Mouse (Mus musculus) lung, adult 2 months (tissue): ENCODE measurements around the gene Pias4. TPM values are rescaled to one million over a fixed set of nuclear protein-coding genes. Genes with fewer than 3 reads are reported as not detected.
A peak's percentile ranks its signal among the peaks of the same experiment; 100 is the strongest.

ENCODE experiments used
- DNase-seq: peaks from one replicate; pipeline ENCODE4 v3.0.0; 2022
- H3K4me1 ChIP-seq: fragments of 200-500 bp; 2 replicates; pipeline ENCODE4 v1.6.1; 2011; ENCODE audit warnings: low read length; ENCODE audit not compliant: control insufficient read depth, insufficient read depth
- H3K4me3 ChIP-seq: fragments of 200-500 bp; replicated peaks from 2 replicates; pipeline ENCODE3; 2011; ENCODE audit warnings: low read depth, mild to moderate bottlenecking, control low read depth, low read length; ENCODE audit errors: extremely low read depth
- CTCF ChIP-seq: fragments of 200-500 bp; IDR thresholded peaks from 2 replicates; pipeline ENCODE4 v1.5.1; 2011; ENCODE audit warnings: mild to moderate bottlenecking, low read length, control low read depth; ENCODE audit not compliant: insufficient read depth
- POLR2A ChIP-seq: fragments of 200-500 bp; IDR thresholded peaks from 2 replicates; pipeline ENCODE4 v1.6.1; 2011; ENCODE audit warnings: low read depth, mild to moderate bottlenecking, control low read depth, low read length, borderline replicate concordance; ENCODE audit errors: extremely low read depth
- WGBS: fragments of 180-500 bp; shearing (Covaris S2); methylation state at CpG from one replicate; pipeline ENCODE4 v1.1.7; 2018; 5-methylcytosine and 5-hydroxymethylcytosine counted together
- polyA plus RNA-seq: library from polyadenylated mRNA; depleted of rRNA; stranded (reverse); fragments of >200 nt; gene quantifications from 2 replicates; pipeline ENCODE4 v1.2.3, GENCODE M21; 2012

Pias4 gene
- polyA plus RNA-seq, 1 experiment = 40.0 TPM

GRCm38 (mm10) chr10:81146296-81146695, 21.4 kb downstream of the Pias4 start:
- no peak for TF ChIP-seq CTCF
- TF ChIP-seq POLR2A = no peak
- no peak for DNase-seq
- WGBS = 70% methylated on average over 4 of the region's 4 CpGs
- no peak overlapping the region for H3K4me3 ChIP-seq
- H3K4me1 ChIP-seq = peaks cover 21% of the 10 kb centered on the region

- TF ChIP-seq POLR2A (no peak), CTCF (no peak)
- 47% methylated on average over 7 of the region's 7 CpGs for WGBS
Observed at GRCm38 (mm10) chr10:81145778-81146177, 21.9 kb downstream of the Pias4 start.

GRCm38 (mm10) chr10:81145307-81145706, 22.4 kb downstream of the Pias4 start:
- no peak overlapping the region for H3K4me3 ChIP-seq
- TF ChIP-seq CTCF (no peak), POLR2A (no peak)
- H3K4me1 ChIP-seq = peaks cover 27% of the 10 kb centered on the region
- DNase-seq = no peak
- 90% methylated on average over 6 of the region's 6 CpGs for WGBS

More at GRCm38 (mm10) chr10:81145778-81146177, 21.9 kb downstream of the Pias4 start:
- Histone ChIP-seq H3K4me3 (no peak overlapping the region), H3K4me1 (peaks cover 22% of the 10 kb centered on the region)
- no peak for DNase-seq

GRCm38 (mm10) chr10:81144667-81145066, 23.1 kb downstream of the Pias4 start:
- Histone ChIP-seq H3K4me3 (no peak overlapping the region), H3K4me1 (peaks cover 30% of the 10 kb centered on the region)
- no peak for TF ChIP-seq POLR2A
- TF ChIP-seq CTCF = no peak
- 57% methylated on average over 27 of the region's 27 CpGs for WGBS
- DNase-seq = no peak

- no peak for TF ChIP-seq CTCF
- no peak for TF ChIP-seq POLR2A
- no peak for DNase-seq
- no peak overlapping the region for H3K4me3 ChIP-seq
- peaks cover 37% of the 10 kb centered on the region for H3K4me1 ChIP-seq
- 94% methylated on average over 52 of the region's 52 CpGs for WGBS
Observed at GRCm38 (mm10) chr10:81143845-81144437, 23.8 kb downstream of the Pias4 start.

GRCm38 (mm10) chr10:81143157-81143633, 24.5 kb downstream of the Pias4 start:
- TF ChIP-seq CTCF (no peak), POLR2A (no peak)
- 56% methylated on average over 7 of the region's 7 CpGs for WGBS
- Histone ChIP-seq H3K4me3 (no peak overlapping the region), H3K4me1 (peaks cover 39% of the 10 kb centered on the region)
- DNase-seq = no peak

- WGBS = 56% methylated on average over 5 of the region's 5 CpGs
- peaks cover 39% of the 10 kb centered on the region for H3K4me1 ChIP-seq
- no peak overlapping the region for H3K4me3 ChIP-seq
- no peak for TF ChIP-seq POLR2A
- no peak for TF ChIP-seq CTCF
- DNase-seq = no peak
Observed at GRCm38 (mm10) chr10:81142551-81142981, 25.2 kb downstream of the Pias4 start.

- H3K4me1 ChIP-seq = peaks cover 37% of the 10 kb centered on the region
- DNase-seq = no peak
- 62% methylated on average over 7 of the region's 7 CpGs for WGBS
- TF ChIP-seq CTCF (no peak), POLR2A (no peak)
- H3K4me3 ChIP-seq = no peak overlapping the region
Observed at GRCm38 (mm10) chr10:81141455-81142210, 26.1 kb downstream of the Pias4 start.

- Histone ChIP-seq H3K4me1 (peaks cover 37% of the 10 kb centered on the region), H3K4me3 (peak overlapping the region; percentile 56)
- TF ChIP-seq CTCF = no peak
- TF ChIP-seq POLR2A = no peak
- 18% methylated on average over 10 of the region's 10 CpGs for WGBS
- no peak for DNase-seq
Observed at GRCm38 (mm10) chr10:81140717-81141454, 26.8 kb downstream of the Pias4 start.

GRCm38 (mm10) chr10:81140005-81140404, 27.7 kb downstream of the Pias4 start:
- no peak overlapping the region for H3K4me3 ChIP-seq
- TF ChIP-seq CTCF = no peak
- 17% methylated on average over 8 of the region's 8 CpGs for WGBS
- no peak for DNase-seq
- H3K4me1 ChIP-seq = peaks cover 35% of the 10 kb centered on the region

- WGBS = 60% methylated on average over 4 of the region's 4 CpGs
- no peak overlapping the region for H3K4me3 ChIP-seq
- peaks cover 40% of the 10 kb centered on the region for H3K4me1 ChIP-seq
- TF ChIP-seq CTCF (no peak), POLR2A (no peak)
- no peak for DNase-seq
Observed at GRCm38 (mm10) chr10:81139529-81139846, 28.2 kb downstream of the Pias4 start.
